Mouse (Mus musculus): ENCODE measurements around the gene Aadacl3. TPM values are rescaled to one million over a fixed set of nuclear protein-coding genes. Genes with fewer than 3 reads are reported as not detected.

Gene Aadacl3
- polyA plus RNA-seq, 1 experiment from 2014 or later, result not detected

Other genes starting within 250 kb of the Aadacl3 start
- gene Pramel5, start 183.3 kb downstream of the Aadacl3 start, polyA plus RNA-seq (2014; fragmentation: Nextera tagmentation; extraction: Ambion mirVana), result not detected in 2 replicates
- not detected in 2 replicates for gene Gm13128, start 133.5 kb downstream of the Aadacl3 start, polyA plus RNA-seq (2014; fragmentation: Nextera tagmentation; extraction: Ambion mirVana)
- not detected in 2 replicates for gene Gm13119, start 105.8 kb downstream of the Aadacl3 start, polyA plus RNA-seq (2014; fragmentation: Nextera tagmentation; extraction: Ambion mirVana)
- gene Pramef20, start 85.8 kb downstream of the Aadacl3 start, polyA plus RNA-seq (2014; fragmentation: Nextera tagmentation; extraction: Ambion mirVana), result not detected in 2 replicates
- 0.13 and 0.31 TPM in 2 replicates for gene Pramef12, start 55.3 kb downstream of the Aadacl3 start, polyA plus RNA-seq (2014; fragmentation: Nextera tagmentation; extraction: Ambion mirVana)
- gene 1700012P22Rik, start 25.0 kb downstream of the Aadacl3 start, polyA plus RNA-seq (2014; fragmentation: Nextera tagmentation; extraction: Ambion mirVana), result not detected in 2 replicates
- gene Gm9944, start 10.4 kb downstream of the Aadacl3 start, polyA plus RNA-seq (2014; fragmentation: Nextera tagmentation; extraction: Ambion mirVana), result not detected in 2 replicates
- gene 9430007A20Rik, start 56.1 kb upstream of the Aadacl3 start, polyA plus RNA-seq (2014; fragmentation: Nextera tagmentation; extraction: Ambion mirVana), result not detected in 2 replicates
- not detected in 2 replicates for gene Gm13124, start 101.4 kb upstream of the Aadacl3 start, polyA plus RNA-seq (2014; fragmentation: Nextera tagmentation; extraction: Ambion mirVana)
- gene Aadacl4, start 150.0 kb upstream of the Aadacl3 start, polyA plus RNA-seq (2014; fragmentation: Nextera tagmentation; extraction: Ambion mirVana), result not detected in 2 replicates
- gene Gm436, start 222.6 kb upstream of the Aadacl3 start, polyA plus RNA-seq (2014; fragmentation: Nextera tagmentation; extraction: Ambion mirVana), result not detected in 2 replicates